Mouse (Mus musculus) cerebellum, postnatal 25 days (tissue): ENCODE measurements at regions not wholly inside any gene's neighbourhood (a gene's known extent, or its start where the extent isn't known, plus 50 kb on each side); places are given as distances from the start of the nearest gene placed in this dataset.

Experiments
- DNase-seq, 2 experiments: peaks; one replicate each; pipeline ENCODE4 v3.0.0; 2021; ENCODE audit warnings: mixed read lengths in 2 of 2

GRCm38 (mm10) chr8:114063566-114063965 lies 69.8 kb upstream of the Nudt7 start:
- DNase-seq: no peak

GRCm38 (mm10) chr8:114072330-114072729 lies 61.0 kb upstream of the Nudt7 start:
- no peak for DNase-seq

GRCm38 (mm10) chr8:114074122-114074521 lies 59.2 kb upstream of the Nudt7 start:
- DNase-seq: peak; percentile 35 to 58

- no peak for DNase-seq
Observed at GRCm38 (mm10) chr8:114076701-114077100, 56.7 kb upstream of the Nudt7 start.

GRCm38 (mm10) chr8:114081049-114081756 lies 52.2 kb upstream of the Nudt7 start:
- DNase-seq: peak; percentile 68 to 78

GRCm38 (mm10) chr8:114081757-114082059 lies 51.6 kb upstream of the Nudt7 start:
- no peak for DNase-seq
